Mouse (Mus musculus): ENCODE data around the gene H2-K1. TPM values are rescaled to one million over a fixed set of nuclear protein-coding genes. Genes with fewer than 3 reads are reported as not detected.

H2-K1 gene
- total RNA-seq, 2 experiments from 2014 or later: 550 to 1,344 TPM

GRCm38 (mm10) chr17:33991788-33992664 is 8.1 kb downstream of the H2-K1 start:
- DNase-seq (ENCODE audit: low spot score in 2 of 2): peak; percentile 52 to 67

GRCm38 (mm10) chr17:33982136-33982535 is 18.0 kb downstream of the H2-K1 start:
- DNase-seq (ENCODE audit: low spot score in 2 of 2): peak; percentile 57 to 75

- DNase-seq (ENCODE audit: low spot score in 2 of 2): peak; percentile 61 to 70
These were observed 18.8 kb downstream of the H2-K1 start for GRCm38 (mm10) chr17:33981192-33981909.

GRCm38 (mm10) chr17:33980181-33981035 is 19.7 kb downstream of the H2-K1 start:
- DNase-seq (ENCODE audit: low spot score in 2 of 2): no peak

GRCm38 (mm10) chr17:33979512-33980050 is 20.6 kb downstream of the H2-K1 start:
- DNase-seq (ENCODE audit: low spot score in 2 of 2): no peak

GRCm38 (mm10) chr17:33978631-33979031 is 21.5 kb downstream of the H2-K1 start:
- peak; percentile 66 to 73 for DNase-seq (ENCODE audit: low spot score in 2 of 2)

- DNase-seq (ENCODE audit: low spot score in 2 of 2): no peak
These were observed 22.1 kb downstream of the H2-K1 start for GRCm38 (mm10) chr17:33977861-33978557.

- DNase-seq (ENCODE audit: low spot score in 2 of 2): no peak
These were observed 26.6 kb downstream of the H2-K1 start for GRCm38 (mm10) chr17:33973572-33973971.

- DNase-seq (ENCODE audit: low spot score in 2 of 2): no peak
These were observed 27.5 kb downstream of the H2-K1 start for GRCm38 (mm10) chr17:33972691-33973090.

- DNase-seq (ENCODE audit: low spot score in 2 of 2): no peak
These were observed 30.8 kb downstream of the H2-K1 start for GRCm38 (mm10) chr17:33969394-33969793.

GRCm38 (mm10) chr17:33968927-33969326 is 31.2 kb downstream of the H2-K1 start:
- DNase-seq (ENCODE audit: low spot score in 2 of 2): no peak

- DNase-seq (ENCODE audit: low spot score in 2 of 2): peak; percentile 76 to 82
These were observed 31.7 kb downstream of the H2-K1 start for GRCm38 (mm10) chr17:33968489-33968888.

- DNase-seq (ENCODE audit: low spot score in 2 of 2): no peak
These were observed 34.1 kb downstream of the H2-K1 start for GRCm38 (mm10) chr17:33965846-33966550.

- DNase-seq (ENCODE audit: low spot score in 2 of 2): no peak
These were observed 34.9 kb downstream of the H2-K1 start for GRCm38 (mm10) chr17:33965082-33965845.

- no peak for DNase-seq (ENCODE audit: low spot score in 2 of 2)
These were observed 37.3 kb downstream of the H2-K1 start for GRCm38 (mm10) chr17:33962876-33963275.

GRCm38 (mm10) chr17:33959948-33960347 is 40.2 kb downstream of the H2-K1 start:
- no peak for DNase-seq (ENCODE audit: low spot score in 2 of 2)

GRCm38 (mm10) chr17:33959135-33959534 is 41.0 kb downstream of the H2-K1 start:
- no peak for DNase-seq (ENCODE audit: low spot score in 2 of 2)

GRCm38 (mm10) chr17:33958451-33958850 is 41.7 kb downstream of the H2-K1 start:
- no peak for DNase-seq (ENCODE audit: low spot score in 2 of 2)

- no peak for DNase-seq (ENCODE audit: low spot score in 2 of 2)
These were observed 42.7 kb downstream of the H2-K1 start for GRCm38 (mm10) chr17:33957493-33957892.

All from adrenal gland, adult 18-20 months (tissue).